8 mouse cellular contexts compared by ENCODE assay signal in genomic region chr4:135855080-135855479, GRCm38 (mm10). TPM values are rescaled to one million over a fixed set of nuclear protein-coding genes. Genes with fewer than 3 reads are reported as not detected.
A peak's percentile ranks its signal among the peaks of the same experiment; 100 is the strongest.
DNase-seq lines count a peak whose midpoint lies in the region; ATAC-seq and TF ChIP-seq lines count a peak whose summit lies in the region.

No protein-coding gene starts in this region.

- DNase-seq in cerebellum, postnatal 10 days, result peak; percentile 39 to 47
- DNase-seq in cerebellum, postnatal 4 days (ENCODE audit: low spot score in 2 of 2), result no peak
- DNase-seq in limb, embryonic 10.5 days (ENCODE audit: low spot score), result no peak
- no peak for DNase-seq in left cerebral cortex, postnatal 4 days
- DNase-seq in urinary bladder, postnatal 14 days (ENCODE audit: low spot score), result no peak

- no peaks in the 10 kb centered on the region for H3K9me3 ChIP-seq in embryonic facial prominence, embryonic 13.5 days
- no peaks in the 10 kb centered on the region for H3K9me3 ChIP-seq in limb, embryonic 10.5 days (replicated peaks)
- no peaks in the 10 kb centered on the region for H3K9me3 ChIP-seq in neural tube, embryonic 14.5 days (ENCODE audit: control insufficient read depth, low read length)

- no peak for TF ChIP-seq CTCF in C2C12 (IDR thresholded peaks at IDR 0.05; ENCODE audit: control insufficient read depth, insufficient read depth, insufficient read length)

- H3K79me3 ChIP-seq in C2C12 (ENCODE audit: low read depth), result peaks cover 38% of the 10 kb centered on the region

- H3K27me3 ChIP-seq in C2C12 (ENCODE audit: control insufficient read depth, insufficient read depth, insufficient read length), result no peaks in the 10 kb centered on the region
- no peaks in the 10 kb centered on the region for H3K27me3 ChIP-seq in embryonic facial prominence, embryonic 13.5 days
- H3K27me3 ChIP-seq in limb, embryonic 10.5 days (ENCODE audit: low read depth, poor library complexity, severe bottlenecking), result no peaks in the 10 kb centered on the region
- no peaks in the 10 kb centered on the region for H3K27me3 ChIP-seq in neural tube, embryonic 14.5 days (ENCODE audit: control insufficient read depth, insufficient read depth, low read length)

- H3K79me2 ChIP-seq in C2C12 (ENCODE audit: control insufficient read depth, insufficient read depth), result peaks cover 47% of the 10 kb centered on the region

- 7% methylated on average over 6 of the region's 6 CpGs for WGBS in embryonic facial prominence, embryonic 13.5 days
- 10% methylated on average over 6 of the region's 6 CpGs for WGBS in limb, embryonic 10.5 days
- WGBS in neural tube, embryonic 14.5 days, result 3% methylated on average over 6 of the region's 6 CpGs

- intact Hi-C loops in left cerebral cortex, postnatal 4 days (cut with DNase I), result no loop called here

- H3K27ac ChIP-seq in embryonic facial prominence, embryonic 13.5 days, result peak overlapping the region; percentile 100
- H3K27ac ChIP-seq in limb, embryonic 10.5 days, result peak overlapping the region; percentile 100
- peak overlapping the region; percentile 97 for H3K27ac ChIP-seq in neural tube, embryonic 14.5 days (ENCODE audit: low read depth, low read length)

- peak overlapping the region; percentile 99 for H3ac ChIP-seq in C2C12 (ENCODE audit: control insufficient read depth, insufficient read length, low read depth)

- H3K4me3 ChIP-seq in C2C12 (ENCODE audit: insufficient read depth, poor library complexity, severe bottlenecking), result peak overlapping the region; percentile 96
- H3K4me3 ChIP-seq in embryonic facial prominence, embryonic 13.5 days, result peak overlapping the region; percentile 92
- peak overlapping the region; percentile 93 for H3K4me3 ChIP-seq in limb, embryonic 10.5 days
- H3K4me3 ChIP-seq in neural tube, embryonic 14.5 days (ENCODE audit: low read depth, low read length), result peak overlapping the region; percentile 93

- no peak for ATAC-seq in embryonic facial prominence, embryonic 13.5 days (ENCODE audit: insufficient number of reproducible peaks, insufficient read depth, low FRiP score, low TSS enrichment, low read depth)
- peak; percentile 15; the same call in 1 of the 2 replicates for ATAC-seq in neural tube, embryonic 14.5 days (ENCODE audit: low read depth)

- peak overlapping the region; percentile 80 for H3K4me2 ChIP-seq in embryonic facial prominence, embryonic 13.5 days
- peak overlapping the region; percentile 68 for H3K4me2 ChIP-seq in neural tube, embryonic 14.5 days (ENCODE audit: low read depth, low read length)

- peaks cover 44% of the 10 kb centered on the region for H3K4me1 ChIP-seq in embryonic facial prominence, embryonic 13.5 days
- peaks cover 35% of the 10 kb centered on the region for H3K4me1 ChIP-seq in limb, embryonic 10.5 days
- H3K4me1 ChIP-seq in neural tube, embryonic 14.5 days (ENCODE audit: control insufficient read depth, insufficient read depth, low read length), result peaks cover 30% of the 10 kb centered on the region

- H3K36me3 ChIP-seq in C2C12 (ENCODE audit: control insufficient read depth, insufficient read depth), result peaks cover 28% of the 10 kb centered on the region
- peaks cover 4% of the 10 kb centered on the region; the same call in 1 of the 2 replicates for H3K36me3 ChIP-seq in embryonic facial prominence, embryonic 13.5 days
- peaks cover 17% of the 10 kb centered on the region for H3K36me3 ChIP-seq in limb, embryonic 10.5 days
- no peaks in the 10 kb centered on the region for H3K36me3 ChIP-seq in neural tube, embryonic 14.5 days (ENCODE audit: control insufficient read depth, insufficient read depth, low read length)

- peak overlapping the region; percentile 98 for H3K9ac ChIP-seq in embryonic facial prominence, embryonic 13.5 days
- H3K9ac ChIP-seq in neural tube, embryonic 14.5 days (replicated peaks; ENCODE audit: low read depth, low read length), result peak overlapping the region; percentile 62

TF ChIP-seq in C2C12, 6 proteins besides CTCF, POLR2A, EP300 and RAD21:
- no peak for TF ChIP-seq MYOD1 (IDR thresholded peaks at IDR 0.05; ENCODE audit: control insufficient read depth, insufficient read length, low read depth)
- TF ChIP-seq MYOG (IDR thresholded peaks at IDR 0.05; ENCODE audit: control insufficient read depth, extremely low read depth, insufficient read length), result no peak
- no peak for TF ChIP-seq USF1 (IDR thresholded peaks at IDR 0.05; ENCODE audit: low read depth)
- no peak for TF ChIP-seq MAX (IDR thresholded peaks at IDR 0.05)
- TF ChIP-seq CEBPB (IDR thresholded peaks at IDR 0.05; ENCODE audit: low read depth), result no peak
- TF ChIP-seq FOSL1 (IDR thresholded peaks at IDR 0.05; ENCODE audit: insufficient read depth, low read length, poor library complexity, severe bottlenecking), result no peak

RNA-seq across cellular contexts. Expression of gene Srsf10, which starts 0.5 kb away (rescaled TPM):
- 37.2 TPM for polyA plus RNA-seq in C2C12 (2012; fragmentation: generic; extraction: Trizol)
- 324 and 327 TPM in 2 replicates for polyA plus RNA-seq in embryonic facial prominence, embryonic 13.5 days (2015; fragmentation: Nextera tagmentation; extraction: Ambion mirVana)
- 328 and 383 TPM in 2 replicates for polyA plus RNA-seq in limb, embryonic 10.5 days (2016; fragmentation: Nextera tagmentation; extraction: Ambion mirVana)
- 219 and 228 TPM in 2 replicates for polyA plus RNA-seq in neural tube, embryonic 14.5 days (2014; fragmentation: Nextera tagmentation; extraction: Ambion mirVana)
- 100 to 1,000 TPM; 103 to 120 TPM for total RNA-seq in left cerebral cortex, postnatal 4 days (2021)

RNA-seq across cellular contexts. Expression of gene Pnrc2, which starts 18.6 kb away (rescaled TPM):
- 21.7 TPM for polyA plus RNA-seq in C2C12 (2012; fragmentation: generic; extraction: Trizol)
- 183 and 196 TPM in 2 replicates for polyA plus RNA-seq in embryonic facial prominence, embryonic 13.5 days (2015; fragmentation: Nextera tagmentation; extraction: Ambion mirVana)
- polyA plus RNA-seq in limb, embryonic 10.5 days (2016; fragmentation: Nextera tagmentation; extraction: Ambion mirVana), result 177 and 208 TPM in 2 replicates
- polyA plus RNA-seq in neural tube, embryonic 14.5 days (2014; fragmentation: Nextera tagmentation; extraction: Ambion mirVana), result 85.7 and 100 TPM in 2 replicates
- 10 to 100 TPM; 41.1 to 45.2 TPM for total RNA-seq in left cerebral cortex, postnatal 4 days (2021)

RNA-seq across cellular contexts. Expression of gene Cnr2, which starts 40.1 kb away (rescaled TPM):
- not detected for polyA plus RNA-seq in C2C12 (2012; fragmentation: generic; extraction: Trizol)
- 0.51 and 0.55 TPM in 2 replicates for polyA plus RNA-seq in embryonic facial prominence, embryonic 13.5 days (2015; fragmentation: Nextera tagmentation; extraction: Ambion mirVana)
- polyA plus RNA-seq in limb, embryonic 10.5 days (2016; fragmentation: Nextera tagmentation; extraction: Ambion mirVana), result 0.38 and 0.53 TPM in 2 replicates
- polyA plus RNA-seq in neural tube, embryonic 14.5 days (2014; fragmentation: Nextera tagmentation; extraction: Ambion mirVana), result 0.13 and 0.15 TPM in 2 replicates
- under 1 TPM; 0.12 to 0.16 TPM for total RNA-seq in left cerebral cortex, postnatal 4 days (2021)

Comparison
In these comparisons a context has a peak if more than half of its experiments do, and no peak if none do; other contexts are left out.
1. DNase-seq: peak in cerebellum, postnatal 10 days (2 of 2); none in cerebellum, postnatal 4 days (0 of 2), limb, embryonic 10.5 days (single experiment), left cerebral cortex, postnatal 4 days (single experiment) and urinary bladder, postnatal 14 days (single experiment).
2. Peak in every context shown above with its lines, with median percentiles within 50 percentile points of each other: H3K4me3 ChIP-seq and H3K27ac ChIP-seq.